Mouse (Mus musculus) 3T3-L1 (cell line): ENCODE measurements at regions not wholly inside any gene's neighbourhood (a gene's known extent, or its start where the extent isn't known, plus 50 kb on each side); places are given as distances from the start of the nearest gene placed in this dataset.

Experiments used
- DNase-seq: peaks from one replicate; pipeline ENCODE4 v3.0.0-alpha.2; 2015; ENCODE audit warnings: low read depth, low spot score

- DNase-seq: no peak
Observed at GRCm38 (mm10) chr1:35331602-35332339, 482.0 kb downstream of the Plekhb2 start.

- no peak for DNase-seq
Observed at GRCm38 (mm10) chr1:35332340-35332684, 482.5 kb downstream of the Plekhb2 start.

GRCm38 (mm10) chr1:35337647-35338046 lies 487.9 kb downstream of the Plekhb2 start:
- no peak for DNase-seq

GRCm38 (mm10) chr1:35338184-35338583 lies 488.4 kb downstream of the Plekhb2 start:
- DNase-seq: no peak

DNA sequence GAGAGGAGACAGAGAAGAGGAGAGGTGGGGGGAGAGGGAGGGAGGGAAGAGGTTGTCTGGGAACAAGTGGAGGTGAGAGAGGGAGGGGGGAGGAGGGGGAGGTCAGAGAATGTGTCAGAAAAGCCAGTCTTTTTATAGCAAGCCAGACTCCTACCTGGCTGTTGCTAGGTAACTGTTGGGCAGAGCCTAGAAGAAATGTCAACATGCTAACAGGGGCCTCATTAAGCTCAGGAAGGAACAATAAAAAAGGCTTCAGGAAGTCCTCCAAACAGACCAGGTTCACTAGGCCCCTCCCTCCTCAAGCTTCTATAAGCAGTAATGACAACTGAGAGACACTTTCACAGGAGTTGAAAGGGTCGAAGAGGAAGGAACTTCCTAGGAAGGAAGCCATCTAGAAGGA lies 494.8 kb downstream of the Plekhb2 start:
- DNase-seq: no peak

GRCm38 (mm10) chr1:35348294-35348693 lies 498.5 kb downstream of the Plekhb2 start:
- DNase-seq: no peak

DNA sequence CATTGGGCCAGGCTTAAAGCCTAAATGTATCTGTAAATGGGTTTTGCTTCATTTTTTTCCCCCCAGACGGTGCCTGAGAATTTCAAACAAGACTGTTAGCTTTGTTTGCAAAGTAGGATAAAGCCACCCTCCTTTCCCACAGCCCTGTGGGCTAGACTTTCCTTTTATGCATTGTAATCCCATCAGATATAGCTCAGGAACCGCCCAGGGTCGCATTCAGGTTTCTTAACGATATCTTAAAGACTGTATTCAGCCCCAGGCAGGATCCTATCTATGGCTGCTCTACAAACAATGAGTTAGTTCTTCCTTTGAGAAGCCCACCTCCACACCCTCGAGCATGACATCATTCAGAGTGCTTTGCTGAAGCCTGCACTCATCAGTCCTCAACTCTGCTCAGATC lies 509.2 kb downstream of the Plekhb2 start:
- DNase-seq: no peak

- no peak for DNase-seq
Observed at GRCm38 (mm10) chr1:35361465-35361864, 511.7 kb downstream of the Plekhb2 start.

DNA sequence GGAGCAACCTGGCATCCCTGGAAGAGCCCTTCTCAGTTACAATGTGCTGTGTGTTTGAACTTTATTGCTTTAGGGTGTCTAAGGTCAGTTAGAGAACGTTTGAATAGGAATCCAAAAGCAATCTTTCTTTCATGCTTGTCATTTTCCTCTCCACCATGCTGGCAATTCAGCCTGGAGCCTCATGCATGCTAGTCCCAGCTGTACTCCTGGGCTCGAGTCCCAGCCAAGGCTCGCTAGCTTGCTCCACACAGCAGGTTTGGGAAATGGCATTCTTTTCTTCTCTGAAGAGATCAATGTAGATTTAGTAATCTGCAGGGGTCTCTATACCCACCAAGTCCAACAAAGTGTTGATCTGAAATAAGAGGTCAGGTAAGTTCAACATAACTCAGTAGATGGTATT lies 513.1 kb downstream of the Plekhb2 start:
- DNase-seq: no peak

DNA sequence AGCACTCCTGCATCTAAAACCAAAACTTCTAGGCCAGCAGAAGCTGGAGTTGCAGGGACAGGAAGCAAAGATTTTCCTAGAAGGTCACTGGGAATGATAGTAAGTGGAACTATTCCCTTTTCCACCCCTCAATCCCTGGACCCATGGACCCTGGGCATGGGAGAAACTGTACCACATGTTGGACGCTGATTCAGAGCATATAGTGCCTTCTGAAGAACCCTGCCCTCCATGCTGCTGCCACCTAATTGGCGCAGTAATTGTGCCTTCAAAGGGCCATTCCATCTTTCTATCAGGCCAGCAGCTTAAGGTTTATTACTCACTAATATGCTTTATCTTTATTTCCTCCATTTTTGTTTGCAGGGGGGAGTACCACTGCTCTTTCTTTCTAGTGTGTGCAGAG lies 516.8 kb downstream of the Plekhb2 start:
- DNase-seq: no peak

DNA sequence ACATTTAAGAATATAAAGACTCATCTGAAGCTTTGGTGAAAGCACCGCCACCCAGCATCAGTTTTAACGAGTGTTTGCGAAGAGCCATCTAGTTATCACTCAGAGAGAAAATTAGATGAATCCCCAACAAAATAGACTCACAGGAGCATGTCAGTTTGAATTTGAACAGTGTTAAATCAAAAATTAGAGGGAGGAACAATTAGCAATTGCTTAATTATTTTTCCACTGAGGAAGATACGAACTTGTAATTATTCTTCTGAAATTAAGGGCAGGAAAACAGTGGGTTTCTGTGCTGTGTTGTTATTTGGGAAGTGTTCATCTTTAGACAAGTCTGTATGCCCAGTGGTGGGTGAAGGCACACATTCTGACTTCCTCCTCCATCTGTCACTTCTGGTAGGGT lies 523.0 kb downstream of the Plekhb2 start:
- DNase-seq: no peak

DNA sequence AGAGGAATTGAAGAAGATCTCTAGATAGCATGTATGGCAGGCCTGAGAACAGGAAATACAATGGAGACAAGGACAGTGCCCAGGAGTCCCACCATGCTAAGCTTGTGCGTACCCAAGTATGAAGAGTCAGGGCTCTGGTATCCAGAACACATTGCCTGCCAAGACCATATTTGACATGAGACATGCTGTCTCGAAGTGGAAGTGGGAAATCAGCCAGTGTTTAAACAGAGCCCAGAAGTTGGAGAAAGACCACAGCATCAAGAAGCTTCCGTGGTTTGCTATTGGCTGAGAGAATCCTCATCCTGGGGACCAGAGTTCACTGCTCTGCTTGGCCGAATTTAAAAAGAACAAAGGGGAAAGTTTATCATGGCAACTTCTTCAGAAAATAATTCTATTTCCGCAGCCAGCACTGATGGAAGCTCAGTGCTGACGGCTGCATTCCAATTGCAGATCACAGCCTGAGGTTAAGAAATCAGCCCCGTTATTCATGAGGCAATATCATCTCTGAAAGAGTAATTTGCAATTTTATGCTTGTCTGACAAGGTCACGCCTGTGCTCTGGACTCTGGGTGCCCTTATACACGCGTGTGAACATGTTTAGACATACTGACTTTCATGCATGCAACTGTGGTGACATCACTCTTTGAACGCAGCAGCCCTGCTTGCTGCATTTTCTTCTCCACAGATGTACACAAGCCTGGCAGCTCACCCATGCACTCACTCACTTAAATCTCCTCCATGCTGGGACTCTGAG lies 531.0 kb downstream of the Plekhb2 start:
- no peak for DNase-seq

GRCm38 (mm10) chr1:35385430-35385829 lies 535.7 kb downstream of the Plekhb2 start:
- DNase-seq: peak; percentile 31

- DNase-seq: peak; percentile 13
Observed at GRCm38 (mm10) chr1:35388181-35388580, 538.4 kb downstream of the Plekhb2 start.

DNA sequence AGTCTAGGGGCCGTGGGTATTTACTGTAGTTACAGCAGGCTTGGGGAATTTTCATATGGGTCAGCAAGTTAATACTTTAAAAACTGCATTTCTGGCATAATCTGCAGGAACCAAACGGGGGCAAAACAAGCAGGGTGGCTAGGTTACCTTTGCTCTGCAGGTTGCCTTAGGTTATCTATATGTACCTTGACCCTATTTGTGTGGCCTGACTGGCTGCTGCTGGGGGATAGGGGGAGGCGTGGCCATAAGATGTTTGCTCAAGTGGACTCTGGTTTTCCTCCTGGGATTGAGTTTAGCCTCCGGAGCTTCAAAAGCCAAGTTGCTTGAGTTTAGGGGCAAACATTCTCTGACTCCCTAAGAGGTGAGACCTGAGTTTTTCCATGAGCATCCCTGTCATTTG lies 540.6 kb downstream of the Plekhb2 start:
- no peak for DNase-seq

- no peak for DNase-seq
Observed at GRCm38 (mm10) chr1:35390858-35391586, 541.2 kb downstream of the Plekhb2 start.

- no peak for DNase-seq
Observed at GRCm38 (mm10) chr1:35393550-35394118, 543.9 kb downstream of the Plekhb2 start.

DNA sequence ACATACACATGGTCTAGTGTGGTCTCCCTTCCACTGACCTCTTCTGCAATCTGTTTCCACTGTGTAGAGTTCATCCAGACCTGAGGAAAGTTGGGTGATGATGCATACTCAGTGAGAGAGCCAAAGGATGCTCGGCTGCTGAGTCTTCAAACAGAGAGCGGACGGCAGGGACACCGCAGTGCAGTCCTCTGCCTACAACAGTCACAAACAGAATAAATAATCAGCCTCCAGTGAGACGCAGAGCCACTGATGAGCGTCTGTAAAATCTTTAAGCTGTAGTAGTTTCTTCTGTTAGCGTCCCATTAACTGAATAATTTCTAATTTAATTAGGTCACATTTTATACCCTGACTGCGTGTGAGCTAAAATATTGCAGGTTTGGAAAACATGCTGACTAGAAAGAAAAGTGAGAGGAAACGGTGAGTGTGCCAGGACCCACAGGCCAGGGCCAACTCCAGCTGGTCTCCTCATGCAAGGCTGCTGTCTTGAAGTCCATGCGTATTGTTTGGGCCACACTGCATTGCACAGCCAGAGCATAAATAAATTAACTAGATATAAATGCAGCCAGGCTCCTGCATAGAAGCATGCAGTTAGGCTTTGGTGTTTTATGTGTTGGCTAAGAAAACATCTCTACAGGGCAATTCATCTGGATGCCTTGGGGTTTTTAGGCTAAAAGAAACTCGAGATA lies 551.0 kb downstream of the Plekhb2 start:
- no peak for DNase-seq

- no peak for DNase-seq
Observed at GRCm38 (mm10) chr1:35402995-35403394, 553.2 kb downstream of the Plekhb2 start.

GRCm38 (mm10) chr1:35405418-35405817 lies 555.6 kb downstream of the Plekhb2 start:
- no peak for DNase-seq

DNA sequence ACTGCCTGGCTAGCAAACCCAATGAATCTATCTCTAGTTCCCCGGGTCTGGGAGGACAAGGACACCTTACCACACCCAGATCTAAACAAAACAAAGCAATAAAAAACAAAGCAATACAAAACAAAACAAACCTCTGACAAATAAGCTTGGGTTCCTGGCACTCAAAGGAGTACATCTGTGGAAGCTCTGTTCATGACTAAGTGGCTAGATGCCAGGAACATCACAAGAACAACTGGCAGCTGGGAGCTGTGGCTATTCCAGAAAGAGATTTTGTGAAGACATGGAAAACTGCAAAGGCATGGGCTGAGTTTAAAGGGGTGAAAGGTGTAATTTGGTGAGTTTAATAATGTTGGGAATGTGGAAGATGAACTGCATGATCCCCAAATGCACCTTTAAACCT lies 565.9 kb downstream of the Plekhb2 start:
- DNase-seq: peak; percentile 3
